Mouse (Mus musculus) adrenal gland, postnatal 14 days (tissue): Measurements from ENCODE around the gene Olfr1121. TPM values are rescaled to one million over a fixed set of nuclear protein-coding genes. Genes with fewer than 3 reads are reported as not detected.
"Not testable (repeated sequence)": the region's sequence is repeated elsewhere in the genome, so short reads cannot be mapped to it uniquely, and the experiment has no call there.

ENCODE experiments used
- DNase-seq: peaks from one replicate; pipeline ENCODE4 v3.0.0; 2021; ENCODE audit warnings: mixed read lengths
- long read RNA-seq, 2 experiments: library from polyadenylated mRNA; stranded (forward); transcript quantifications; one replicate each; pipeline ENCODE4 v2.0.0; 2021
- total RNA-seq: library from RNA; stranded (reverse); gene quantifications from 2 replicates; pipeline ENCODE4 v1.2.3, GENCODE M21; 2021

Olfr1121 gene
- not detected in 2 replicates for total RNA-seq
- long read RNA-seq, experiment 1: 0 reads
- long read RNA-seq, experiment 2: 0 reads

DNA sequence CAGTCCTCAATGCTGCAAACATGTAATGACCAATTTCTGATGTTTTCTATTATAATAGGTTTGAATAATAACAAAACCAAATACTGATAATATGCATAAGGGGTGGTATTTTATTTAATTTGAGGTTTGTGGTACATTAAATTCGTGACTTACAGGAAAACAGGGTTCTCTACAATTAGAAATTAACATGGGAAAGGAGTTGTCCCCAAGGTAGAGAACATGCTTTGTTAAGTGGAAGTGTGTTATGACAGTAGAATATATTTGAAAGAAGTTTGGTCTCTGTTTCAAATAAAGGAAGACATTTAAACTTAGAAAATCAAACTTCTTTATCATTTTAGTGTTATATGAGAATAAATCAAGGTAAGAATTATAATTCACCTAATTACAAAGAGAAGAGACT is at the start of gene Olfr1121:
Olfr1121 (plus strand) TSS at position 301 of the 400 bp plus-strand sequence.
- no peak for DNase-seq

DNA sequence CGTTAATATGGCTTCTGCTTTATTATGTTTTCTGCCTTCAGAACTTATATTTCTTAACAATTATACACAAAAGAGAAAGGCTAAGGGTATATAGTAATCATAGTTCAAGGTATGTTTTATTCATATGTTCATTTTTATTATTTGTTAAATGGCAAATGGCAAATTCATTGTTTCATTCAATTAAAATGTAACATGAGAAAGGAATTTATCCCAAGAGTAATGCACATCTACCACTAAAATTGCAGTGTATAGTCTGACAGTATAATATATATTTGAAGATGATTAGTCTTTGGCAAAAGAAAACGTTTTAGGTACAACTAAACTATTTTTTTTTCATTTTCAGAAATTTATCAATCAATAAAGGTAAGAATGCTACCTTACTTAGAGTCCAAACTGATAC is 15.2 kb upstream of the Olfr1121 start, which contains the start of gene Olfr1120:
Olfr1120 (plus strand) TSS at position 301 of the 400 bp plus-strand sequence.
- DNase-seq: no peak

DNA sequence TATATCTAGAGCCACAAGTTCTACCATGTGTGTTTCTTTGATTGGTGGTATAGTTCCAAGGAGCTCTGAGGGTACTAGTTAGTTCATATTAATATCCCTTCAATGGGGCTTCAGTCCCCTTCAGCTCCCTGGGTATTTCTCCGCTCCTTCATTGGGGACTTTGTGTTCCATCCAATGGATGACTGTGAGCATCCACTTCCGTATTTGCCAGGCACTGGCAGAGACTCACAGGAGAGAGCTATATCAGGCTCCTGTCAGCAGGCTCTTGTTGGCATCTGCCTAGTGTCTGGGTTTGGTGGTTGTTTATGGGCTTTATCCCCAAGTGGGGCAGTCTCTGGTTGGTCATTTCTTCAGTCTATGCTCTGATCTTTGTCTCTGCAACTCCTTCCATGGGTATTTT is 9.6 kb upstream of the Olfr1121 start:
- DNase-seq: not testable (repeated sequence)

DNA sequence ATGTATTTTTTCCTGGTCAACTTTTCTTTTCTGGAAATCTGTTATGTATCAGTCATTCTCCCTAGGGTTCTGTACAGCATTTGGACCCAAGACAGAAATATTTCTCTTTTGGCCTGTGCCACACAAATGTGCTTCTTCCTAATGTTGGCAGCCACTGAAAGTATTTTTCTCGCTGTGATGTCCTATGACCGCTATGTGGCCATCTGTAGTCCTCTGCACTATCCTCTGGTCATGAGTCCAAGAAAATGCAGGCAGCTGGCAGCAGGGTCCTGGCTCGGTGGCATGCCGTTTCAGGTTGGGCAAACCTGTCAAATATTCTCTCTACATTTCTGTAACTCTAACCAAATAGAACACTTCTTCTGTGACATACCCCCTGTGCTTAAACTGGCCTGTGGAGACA is 2.0 kb downstream of the Olfr1121 start:
- DNase-seq: no peak

DNA sequence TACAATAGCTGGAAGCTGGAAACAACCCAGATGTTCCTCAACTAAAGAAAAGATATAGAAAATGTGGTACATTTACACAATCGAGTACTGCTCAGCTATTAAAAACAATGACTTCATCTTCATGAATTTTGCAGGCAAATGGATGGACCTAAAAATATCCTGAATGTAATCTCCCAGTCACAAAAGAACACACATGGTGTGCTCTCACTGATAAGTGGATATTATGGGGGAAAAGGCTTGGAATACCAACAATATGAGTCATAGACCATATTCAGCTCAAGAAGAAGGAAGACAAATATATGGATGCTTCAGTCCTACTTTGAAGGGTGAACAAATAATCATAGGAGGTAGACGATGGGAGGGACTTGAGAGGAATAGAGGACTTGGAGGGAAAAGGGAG is 14.2 kb downstream of the Olfr1121 start:
- no peak for DNase-seq

DNA sequence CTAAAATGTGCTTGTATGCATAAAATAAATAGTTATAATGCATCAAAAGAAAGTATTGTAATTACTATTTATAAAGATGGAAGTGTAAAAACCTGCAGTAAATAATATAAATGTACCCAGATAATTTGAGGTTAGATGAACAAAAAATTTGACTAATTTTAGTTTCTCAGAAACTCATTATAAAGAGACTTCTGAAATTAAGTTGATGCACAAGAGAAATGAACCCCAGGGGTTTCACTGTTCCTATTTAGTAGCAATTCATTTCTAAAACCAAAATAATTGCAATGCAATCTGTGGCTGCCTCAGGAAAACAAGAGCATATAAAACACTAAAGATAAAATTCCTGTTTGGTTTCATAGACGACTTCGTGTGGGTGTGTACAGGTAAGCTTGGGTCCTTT is 15.9 kb downstream of the Olfr1121 start, which contains the start of gene Olfr1122:
Olfr1122 (plus strand) TSS at position 301 of the 400 bp plus-strand sequence.
- no peak for DNase-seq

DNA sequence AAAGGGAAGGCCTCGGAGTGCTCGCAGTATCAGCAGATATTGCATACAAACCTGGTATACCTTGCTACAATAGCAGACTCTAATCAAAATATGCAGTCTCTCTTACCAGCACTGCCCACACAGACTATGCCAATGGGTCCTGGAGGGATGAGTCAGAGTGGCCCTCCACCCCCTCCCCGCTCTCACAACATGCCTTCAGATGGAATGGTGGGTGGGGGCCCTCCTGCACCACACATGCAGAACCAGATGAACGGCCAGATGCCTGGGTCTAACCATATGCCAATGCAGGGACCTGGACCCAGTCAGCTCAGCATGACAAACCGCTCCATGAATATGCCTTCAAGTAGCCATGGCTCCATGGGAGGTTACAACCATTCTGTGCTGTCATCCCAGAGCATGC is 23.9 kb downstream of the Olfr1121 start:
- DNase-seq: not testable (repeated sequence)

DNA sequence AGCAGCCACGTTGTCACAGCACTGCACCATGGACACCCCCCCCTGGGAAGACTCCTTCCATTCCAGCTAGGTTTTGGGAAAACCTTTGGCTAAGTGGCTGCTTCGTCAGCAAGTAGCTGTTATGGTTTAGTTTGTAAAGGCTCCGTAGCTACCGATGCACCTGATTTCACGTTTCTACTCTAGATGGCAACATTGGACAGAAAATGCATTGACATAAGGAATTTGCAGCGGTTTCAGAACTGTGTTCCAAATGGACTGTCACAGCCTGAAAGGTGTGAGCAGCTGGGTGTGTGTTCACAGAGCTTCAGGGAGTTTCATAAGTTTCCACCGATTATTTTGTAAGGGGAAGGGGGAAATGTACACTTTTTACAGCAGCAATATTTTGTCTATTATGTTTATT is 25.0 kb downstream of the Olfr1121 start:
- not testable (repeated sequence) for DNase-seq

DNA sequence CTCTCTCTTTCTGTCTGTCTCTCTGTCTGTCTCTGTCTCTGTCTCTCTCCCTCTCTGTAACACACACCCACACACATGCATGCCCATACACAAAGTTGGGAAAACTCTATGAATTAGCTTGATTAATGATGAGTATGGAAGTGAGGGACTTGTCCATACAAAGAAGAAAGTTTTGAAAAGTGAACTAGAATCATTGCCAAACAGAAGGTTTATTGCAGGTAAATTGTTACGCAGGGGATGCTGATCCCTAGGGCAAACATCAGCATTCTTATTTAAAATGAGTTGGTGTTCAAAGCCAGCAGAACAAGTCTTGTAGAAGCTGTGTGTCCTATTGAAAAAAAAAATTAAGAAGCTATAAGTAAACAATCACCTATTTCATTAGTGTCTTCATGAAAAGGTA is 46.6 kb downstream of the Olfr1121 start, which contains the start of gene Olfr1123:
Olfr1123 (plus strand) TSS at position 301 of the 400 bp plus-strand sequence.
- no peak for DNase-seq

Other genes starting within 250 kb of the Olfr1121 start
- gene Olfr1110, start 229.6 kb upstream of the Olfr1121 start, total RNA-seq: not detected in 2 replicates
- not detected in 2 replicates for gene Olfr1111, start 217.3 kb upstream of the Olfr1121 start, total RNA-seq
- gene Olfr1112, start 182.1 kb upstream of the Olfr1121 start, total RNA-seq: not detected in 2 replicates
- not detected in 2 replicates for gene Olfr1113, start 160.9 kb upstream of the Olfr1121 start, total RNA-seq
- not detected in 2 replicates for gene Olfr1115, start 121.9 kb upstream of the Olfr1121 start, total RNA-seq
- not detected in 2 replicates for gene Olfr1116, start 102.4 kb upstream of the Olfr1121 start, total RNA-seq
- not detected in 2 replicates for gene Olfr1118, start 62.3 kb upstream of the Olfr1121 start, total RNA-seq
- not detected in 2 replicates for gene Olfr1120, start 15.1 kb upstream of the Olfr1121 start, total RNA-seq
- gene Olfr1122, start 16.0 kb downstream of the Olfr1121 start, total RNA-seq: not detected in 2 replicates
- gene Olfr1123, start 46.7 kb downstream of the Olfr1121 start, total RNA-seq: not detected in 2 replicates
- gene Olfr1124, start 60.4 kb downstream of the Olfr1121 start, total RNA-seq: not detected in 2 replicates
- not detected in 2 replicates for gene Olfr1126, start 84.1 kb downstream of the Olfr1121 start, total RNA-seq
- gene Pramel7, start 127.2 kb downstream of the Olfr1121 start, total RNA-seq: not detected in 2 replicates
- not detected in 2 replicates for gene Pramel6, start 136.7 kb downstream of the Olfr1121 start, total RNA-seq
- not detected in 2 replicates for gene Olfr153, start 161.9 kb downstream of the Olfr1121 start, total RNA-seq
- not detected in 2 replicates for gene Olfr1128, start 175.6 kb downstream of the Olfr1121 start, total RNA-seq
- gene Olfr1129, start 204.0 kb downstream of the Olfr1121 start, total RNA-seq: not detected in 2 replicates
- gene Olfr1130, start 236.3 kb downstream of the Olfr1121 start, total RNA-seq: not detected in 2 replicates